Mouse (Mus musculus) hindbrain, embryonic 16.5 days (tissue): ENCODE results near the gene Acot7. TPM values are rescaled to one million over a fixed set of nuclear protein-coding genes. Genes with fewer than 3 reads are reported as not detected.

Source experiments
- ATAC-seq: fragments of 200-750 bp; cut with Nextera tagmentation; 2 replicates; pipeline ENCODE4 v1.8.0; 2017; ENCODE audit warnings: moderate TSS enrichment, moderate library complexity
- H3K27ac ChIP-seq: fragments of 300-500 bp; sonication (generic); 2 replicates; pipeline ENCODE4 v1.5.1; 2014; ENCODE audit warnings: low read depth, mild to moderate bottlenecking, control low read depth, low read length, moderate library complexity
- H3K27me3 ChIP-seq: fragments of 300-500 bp; sonication (generic); replicated peaks from 2 replicates; pipeline ENCODE4 v1.6.1; 2014; ENCODE audit warnings: low read length; ENCODE audit not compliant: control insufficient read depth, insufficient read depth
- H3K36me3 ChIP-seq: fragments of 300-500 bp; sonication (generic); 2 replicates; pipeline ENCODE4 v1.6.1; 2014; ENCODE audit warnings: mild to moderate bottlenecking, low read length, moderate library complexity, mixed read lengths; ENCODE audit not compliant: control insufficient read depth, insufficient read depth
- H3K4me1 ChIP-seq: fragments of 300-500 bp; sonication (generic); 2 replicates; pipeline ENCODE4 v1.6.1; 2014; ENCODE audit warnings: low read depth, low read length; ENCODE audit not compliant: control insufficient read depth, insufficient read depth
- H3K4me2 ChIP-seq: fragments of 300-500 bp; sonication (generic); 2 replicates; pipeline ENCODE4 v1.6.1; 2014; ENCODE audit warnings: mild to moderate bottlenecking, low read length, control low read depth, moderate library complexity
- H3K4me3 ChIP-seq: fragments of 300-500 bp; sonication (generic); 2 replicates; pipeline ENCODE4 v1.5.1; 2014; ENCODE audit warnings: mild to moderate bottlenecking, low read length, control low read depth, moderate library complexity
- H3K9ac ChIP-seq: fragments of 300-500 bp; sonication (generic); 2 replicates; pipeline ENCODE4 v1.6.1; 2014; ENCODE audit warnings: low read depth, mild to moderate bottlenecking, control low read depth, low read length, moderate library complexity
- H3K9me3 ChIP-seq: fragments of 300-500 bp; sonication (generic); 2 replicates; pipeline ENCODE4 v1.6.1; 2014; ENCODE audit warnings: mild to moderate bottlenecking, low read length, moderate library complexity; ENCODE audit not compliant: control insufficient read depth
- WGBS: fragments of 180-500 bp; shearing (Covaris S2); extraction: QIAGEN DNeasy Blood & Tissue Kit; methylation state at CpG from one replicate; pipeline ENCODE4 v1.1.7; 2014; 5-methylcytosine and 5-hydroxymethylcytosine counted together
- polyA plus RNA-seq: library from polyadenylated mRNA; unstranded; fragments of >200 nt; fragmentation: Nextera tagmentation; extraction: Ambion mirVana; gene quantifications from 2 replicates; pipeline ENCODE4 v1.2.1, GENCODE M21; 2015

Acot7 gene
- polyA plus RNA-seq = 478 and 542 TPM in 2 replicates

- Histone ChIP-seq H3K27ac (peak within 1 kb of the TSS; percentile 78), H3K9ac (peak within 1 kb of the TSS; percentile 84), H3K36me3 (no peaks in the 10 kb centered on the region), H3K4me2 (peak within 1 kb of the TSS; percentile 91), H3K4me3 (peak within 1 kb of the TSS; percentile 77), H3K9me3 (no peaks in the 10 kb centered on the region), H3K27me3 (0 out of 2 replicates have a peak, but pooled peaks cover 3% of the 10 kb centered on the region), H3K4me1 (peaks cover 17% of the 10 kb centered on the region)
- ATAC-seq = peak; percentile 95
- under 1% methylated on average over 55 of the region's 108 CpGs for WGBS
These were observed at the start of gene Acot7 for GRCm38 (mm10) chr4:152177537-152178343. Gene Acot7, plus strand, starts transcription at chr4:152178134.

GRCm38 (mm10) chr4:152128784-152129183 lies 49.1 kb upstream of the Acot7 start:
- H3K9ac ChIP-seq = no peak overlapping the region
- no peak for ATAC-seq
- H3K4me2 ChIP-seq = no peak overlapping the region
- no peaks in the 10 kb centered on the region for H3K36me3 ChIP-seq
- peaks cover 85% of the 10 kb centered on the region for H3K27me3 ChIP-seq
- peaks cover 28% of the 10 kb centered on the region for H3K4me1 ChIP-seq
- H3K9me3 ChIP-seq = no peaks in the 10 kb centered on the region
- H3K4me3 ChIP-seq = no peak overlapping the region
- WGBS = 60% methylated on average over 5 of the region's 5 CpGs
- no peak overlapping the region for H3K27ac ChIP-seq

- no peak overlapping the region for H3K4me3 ChIP-seq
- H3K9ac ChIP-seq = no peak overlapping the region
- H3K9me3 ChIP-seq = no peaks in the 10 kb centered on the region
- H3K4me2 ChIP-seq = no peak overlapping the region
- no peaks in the 10 kb centered on the region for H3K36me3 ChIP-seq
- H3K4me1 ChIP-seq = peaks cover 28% of the 10 kb centered on the region
- H3K27ac ChIP-seq = no peak overlapping the region
- H3K27me3 ChIP-seq = peaks cover 85% of the 10 kb centered on the region
- no peak for ATAC-seq
- WGBS = 30% methylated on average over 13 of the region's 13 CpGs
These were observed 48.5 kb upstream of the Acot7 start for GRCm38 (mm10) chr4:152129395-152129930.

GRCm38 (mm10) chr4:152130771-152131653 lies 46.9 kb upstream of the Acot7 start:
- peak overlapping the region; percentile 57 for H3K4me2 ChIP-seq
- H3K27ac ChIP-seq = no peak overlapping the region
- H3K4me3 ChIP-seq = peak overlapping the region; percentile 33
- peaks cover 17% of the 10 kb centered on the region for H3K4me1 ChIP-seq
- H3K9me3 ChIP-seq = no peaks in the 10 kb centered on the region
- peak; percentile 86 for ATAC-seq
- peak overlapping the region; percentile 22; the same call in 1 of the 2 replicates for H3K9ac ChIP-seq
- H3K27me3 ChIP-seq = peaks cover 73% of the 10 kb centered on the region
- under 1% methylated on average over 77 of the region's 85 CpGs for WGBS
- H3K36me3 ChIP-seq = no peaks in the 10 kb centered on the region

- no peaks in the 10 kb centered on the region for H3K9me3 ChIP-seq
- ATAC-seq = no peak
- H3K4me3 ChIP-seq = no peak overlapping the region; the same call in 1 of the 2 replicates
- no peak overlapping the region for H3K27ac ChIP-seq
- H3K27me3 ChIP-seq = peaks cover 65% of the 10 kb centered on the region
- no peak overlapping the region for H3K9ac ChIP-seq
- peak overlapping the region; percentile 1; the same call in 1 of the 2 replicates for H3K4me2 ChIP-seq
- no peaks in the 10 kb centered on the region for H3K36me3 ChIP-seq
- H3K4me1 ChIP-seq = peaks cover 11% of the 10 kb centered on the region
- WGBS = 5% methylated on average over 50 of the region's 50 CpGs
These were observed 45.8 kb upstream of the Acot7 start for GRCm38 (mm10) chr4:152131809-152132771.

GRCm38 (mm10) chr4:152132772-152133169 lies 45.2 kb upstream of the Acot7 start:
- Histone ChIP-seq H3K9me3 (no peaks in the 10 kb centered on the region), H3K27ac (no peak overlapping the region), H3K4me2 (no peak overlapping the region), H3K27me3 (peaks cover 58% of the 10 kb centered on the region), H3K4me3 (no peak overlapping the region), H3K4me1 (peaks cover 11% of the 10 kb centered on the region), H3K9ac (no peak overlapping the region), H3K36me3 (no peaks in the 10 kb centered on the region)
- 30% methylated on average over 10 of the region's 10 CpGs for WGBS
- ATAC-seq = no peak

GRCm38 (mm10) chr4:152133213-152133612 lies 44.7 kb upstream of the Acot7 start:
- WGBS = 50% methylated on average over 5 of the region's 5 CpGs
- H3K4me2 ChIP-seq = no peak overlapping the region

GRCm38 (mm10) chr4:152134507-152134906 lies 43.4 kb upstream of the Acot7 start:
- no peak overlapping the region for H3K4me3 ChIP-seq
- no peak overlapping the region for H3K9ac ChIP-seq
- no peak for ATAC-seq
- H3K27ac ChIP-seq = no peak overlapping the region
- no peaks in the 10 kb centered on the region for H3K36me3 ChIP-seq
- H3K9me3 ChIP-seq = no peaks in the 10 kb centered on the region
- peaks cover 51% of the 10 kb centered on the region for H3K27me3 ChIP-seq
- H3K4me1 ChIP-seq = peaks cover 21% of the 10 kb centered on the region
- no peak overlapping the region for H3K4me2 ChIP-seq

More at GRCm38 (mm10) chr4:152133213-152133612, 44.7 kb upstream of the Acot7 start:
- H3K36me3 ChIP-seq = no peaks in the 10 kb centered on the region
- no peak overlapping the region for H3K9ac ChIP-seq
- H3K4me3 ChIP-seq = no peak overlapping the region
- no peak overlapping the region for H3K27ac ChIP-seq
- H3K9me3 ChIP-seq = no peaks in the 10 kb centered on the region
- peaks cover 56% of the 10 kb centered on the region for H3K27me3 ChIP-seq
- no peak for ATAC-seq
- peaks cover 12% of the 10 kb centered on the region for H3K4me1 ChIP-seq
